Comparison of ENCODE assay signal across 8 mouse cellular contexts in the genomic region with DNA sequence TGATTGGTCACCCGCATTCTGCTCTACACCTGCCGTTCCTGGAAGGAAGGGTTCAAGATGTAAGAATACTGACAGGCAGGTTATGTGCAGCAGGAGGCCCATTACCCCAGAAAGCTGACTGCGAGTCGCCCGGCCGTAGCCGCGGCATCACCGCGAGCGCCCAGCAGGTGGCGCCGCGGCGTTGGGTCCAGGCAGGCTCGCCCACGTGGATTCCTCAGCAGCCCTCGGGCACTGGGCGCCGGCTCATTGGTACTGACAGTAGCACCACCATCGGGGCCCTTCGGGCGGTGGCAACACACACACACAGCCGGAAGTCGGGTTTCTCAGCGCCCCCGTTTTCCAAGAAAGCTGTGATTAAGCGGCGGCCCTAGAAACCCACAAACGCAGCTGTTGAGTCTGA. TPM values are rescaled to one million over a fixed set of nuclear protein-coding genes. Genes with fewer than 3 reads are reported as not detected.
DNase-seq lines count a peak whose midpoint lies in the region; ATAC-seq and TF ChIP-seq lines count a peak whose summit lies in the region.
"Had no signal": no experiment of that assay in that cellular context is flagged by ENCODE, and none has a peak within 500 bp of the region (broad histone marks: within the 10 kb centered on the region; RNA-seq: fewer than 3 reads in every experiment).

No protein-coding gene starts in this region.

- peak overlapping the region; percentile 38 for H3K4me2 ChIP-seq in embryonic facial prominence, embryonic 13.5 days
- H3K4me2 ChIP-seq in hindbrain, embryonic 11.5 days (replicated peaks; ENCODE audit: low read depth, low read length) = no peak overlapping the region; the same call in 1 of the 2 replicates

- H3K27ac ChIP-seq in ES-E14 (ENCODE audit: insufficient read depth, low read depth, low read length, poor library complexity, severe bottlenecking) = no peak overlapping the region
- no peak overlapping the region for H3K27ac ChIP-seq in embryonic facial prominence, embryonic 13.5 days
- H3K27ac ChIP-seq in hindbrain, embryonic 11.5 days (ENCODE audit: low read depth, low read length) = no peak overlapping the region
- H3K27ac ChIP-seq: macrophage had no signal

- peaks cover 38% of the 10 kb centered on the region for H3K27me3 ChIP-seq in embryonic facial prominence, embryonic 13.5 days
- peaks cover 12% of the 10 kb centered on the region for H3K27me3 ChIP-seq in hindbrain, embryonic 11.5 days (ENCODE audit: control insufficient read depth, insufficient read depth, low read length)

- H3K9me3 ChIP-seq in ES-E14 (ENCODE audit: control insufficient read depth, insufficient read depth, low read depth, low read length) = no peaks in the 10 kb centered on the region
- H3K9me3 ChIP-seq in embryonic facial prominence, embryonic 13.5 days = no peaks in the 10 kb centered on the region
- H3K9me3 ChIP-seq in hindbrain, embryonic 11.5 days (ENCODE audit: control insufficient read depth, low read length) = no peaks in the 10 kb centered on the region

- peak overlapping the region; percentile 29 to 49; a peak in 3 of 4 replicates for H3K4me3 ChIP-seq in ES-E14 (ENCODE audit: insufficient read depth in 1 of 2, low read depth in 1 of 2, low read length in 2 of 2, poor library complexity in 1 of 2, severe bottlenecking in 1 of 2)
- 0 out of 2 replicates have a peak overlapping the region, but pooled peaks have one; percentile 10 for H3K4me3 ChIP-seq in embryonic facial prominence, embryonic 13.5 days
- no peak overlapping the region for H3K4me3 ChIP-seq in hindbrain, embryonic 11.5 days (ENCODE audit: low read depth, low read length)

- WGBS in embryonic facial prominence, embryonic 13.5 days = 1% methylated on average over 30 of the region's 30 CpGs
- 2% methylated on average over 30 of the region's 30 CpGs for WGBS in hindbrain, embryonic 11.5 days

- 0 out of 2 replicates have a peak overlapping the region, but pooled peaks have one; percentile 34 for H3K9ac ChIP-seq in ES-E14 (ENCODE audit: insufficient read depth, low read depth, low read length, poor library complexity, severe bottlenecking)
- 0 out of 2 replicates have a peak overlapping the region, but pooled peaks have one; percentile 6 for H3K9ac ChIP-seq in embryonic facial prominence, embryonic 13.5 days
- H3K9ac ChIP-seq in hindbrain, embryonic 11.5 days (ENCODE audit: low read depth, low read length) = no peak overlapping the region

- ATAC-seq in embryonic facial prominence, embryonic 13.5 days (ENCODE audit: insufficient number of reproducible peaks, insufficient read depth, low FRiP score, low TSS enrichment, low read depth) = peak; percentile 45; the same call in 1 of the 2 replicates
- peak; percentile 67; the same call in 1 of the 2 replicates for ATAC-seq in hindbrain, embryonic 11.5 days (ENCODE audit: low FRiP score)

- peak; percentile 65 for DNase-seq in ES-E14 (ENCODE audit: low read depth, low spot score)
- DNase-seq in adrenal gland, postnatal 36 days = peak; percentile 63 to 81
- peak; percentile 90 for DNase-seq in hindbrain, embryonic 11.5 days (ENCODE audit: low spot score)
- peak; percentile 59 to 69 for DNase-seq in layer of hippocampus, postnatal 14 days (ENCODE audit: low spot score in 2 of 2)
- DNase-seq in lung, postnatal 36 days = peak; percentile 57
- peak; percentile 79 for DNase-seq in right cerebral cortex, postnatal 14 days

- in situ Hi-C loops in ES-E14 (cut with MboI; ENCODE audit: low sequenced_read_pairs in 2 of 2, unreplicated experiment in 2 of 2) = no loop called here

- H3K36me3 ChIP-seq in ES-E14 (ENCODE audit: control insufficient read depth, insufficient read depth, low read length, poor library complexity, severe bottlenecking) = no peaks in the 10 kb centered on the region
- no peaks in the 10 kb centered on the region for H3K36me3 ChIP-seq in embryonic facial prominence, embryonic 13.5 days
- no peaks in the 10 kb centered on the region for H3K36me3 ChIP-seq in hindbrain, embryonic 11.5 days (ENCODE audit: control insufficient read depth, insufficient read depth, low read length)

- peaks cover 0 to 9% of the 10 kb centered on the region in 2 experiments; a peak in 2 of 4 replicates for H3K4me1 ChIP-seq in ES-E14 (ENCODE audit: control insufficient read depth in 2 of 2, insufficient read depth in 2 of 2, low read length in 2 of 2, poor library complexity in 1 of 2)
- peaks cover 9% of the 10 kb centered on the region for H3K4me1 ChIP-seq in embryonic facial prominence, embryonic 13.5 days
- H3K4me1 ChIP-seq in hindbrain, embryonic 11.5 days (replicated peaks; ENCODE audit: control insufficient read depth, insufficient read depth, low read length) = 0 out of 2 replicates have a peak, but pooled peaks cover 2% of the 10 kb centered on the region

TF ChIP-seq in ES-E14, 5 proteins besides CTCF, POLR2A, EP300 and RAD21:
- TF ChIP-seq ZNF384 (IDR thresholded peaks at IDR 0.05; ENCODE audit: low read depth, low read length) (no peak), HCFC1 (IDR thresholded peaks at IDR 0.05; ENCODE audit: borderline replicate concordance, insufficient read depth, low read length) (0 out of 2 replicates have a peak, but pooled peaks have one; percentile 36), CHD2 (IDR thresholded peaks at IDR 0.05; ENCODE audit: low read depth, low read length) (no peak), MAFK (IDR thresholded peaks at IDR 0.05; ENCODE audit: insufficient read depth, low read depth, low read length) (no peak), ZC3H11A (IDR thresholded peaks at IDR 0.05; ENCODE audit: borderline replicate concordance, low read depth, low read length) (peak; percentile 37; the same call in 1 of the 2 replicates)

RNA-seq across cellular contexts. Expression of a gene that starts 14.7 kb away (rescaled TPM):
- 2.6 and 4.4 TPM in 2 replicates for total RNA-seq in ES-E14 (2012; rRNA removed)
- total RNA-seq in adrenal gland, postnatal 36 days (2021) = 10 to 100 TPM in 1 of 2 experiments, 1 to 10 TPM in 1; 7.4 to 14.7 TPM
- polyA plus RNA-seq in embryonic facial prominence, embryonic 13.5 days (2015; fragmentation: Nextera tagmentation; extraction: Ambion mirVana) = 5.8 and 7.5 TPM in 2 replicates
- 5.3 and 6.8 TPM in 2 replicates for polyA plus RNA-seq in hindbrain, embryonic 11.5 days (2014; fragmentation: Nextera tagmentation; extraction: Ambion mirVana)
- 10 to 100 TPM; 32.5 to 35.5 TPM for total RNA-seq in layer of hippocampus, postnatal 14 days (2021)
- polyA plus RNA-seq: macrophage had no signal

RNA-seq across cellular contexts. Expression of a gene that starts 24.1 kb away (rescaled TPM):
- 6.6 and 8.5 TPM in 2 replicates for total RNA-seq in ES-E14 (2012; rRNA removed)
- total RNA-seq in adrenal gland, postnatal 36 days (2021) = 10 to 100 TPM; 13.2 to 16.0 TPM
- 19.2 and 22.5 TPM in 2 replicates for polyA plus RNA-seq in embryonic facial prominence, embryonic 13.5 days (2015; fragmentation: Nextera tagmentation; extraction: Ambion mirVana)
- 20.9 and 23.2 TPM in 2 replicates for polyA plus RNA-seq in hindbrain, embryonic 11.5 days (2014; fragmentation: Nextera tagmentation; extraction: Ambion mirVana)
- total RNA-seq in layer of hippocampus, postnatal 14 days (2021) = 1 to 10 TPM; 7.8 to 8.9 TPM

RNA-seq across cellular contexts. Expression of a gene that starts 26.3 kb away (rescaled TPM):
- total RNA-seq in ES-E14 (2012; rRNA removed) = 1.9 and 3.3 TPM in 2 replicates
- 1 to 10 TPM in 1 of 2 experiments, under 1 TPM in 1; 0.93 to 1.3 TPM for total RNA-seq in adrenal gland, postnatal 36 days (2021)
- 5.1 TPM in 1 of 2 replicates, not detected in the other for polyA plus RNA-seq in embryonic facial prominence, embryonic 13.5 days (2015; fragmentation: Nextera tagmentation; extraction: Ambion mirVana)
- polyA plus RNA-seq in hindbrain, embryonic 11.5 days (2014; fragmentation: Nextera tagmentation; extraction: Ambion mirVana) = 1.4 and 3.3 TPM in 2 replicates
- total RNA-seq in layer of hippocampus, postnatal 14 days (2021) = under 1 TPM; 0.43 to 0.74 TPM

RNA-seq across cellular contexts. Expression of a gene that starts 33.2 kb away (rescaled TPM):
- 14.5 and 25.5 TPM in 2 replicates for total RNA-seq in ES-E14 (2012; rRNA removed)
- total RNA-seq in adrenal gland, postnatal 36 days (2021) = 10 to 100 TPM; 21.8 to 49.1 TPM
- 54.6 and 59.4 TPM in 2 replicates for polyA plus RNA-seq in embryonic facial prominence, embryonic 13.5 days (2015; fragmentation: Nextera tagmentation; extraction: Ambion mirVana)
- 17.4 and 18.7 TPM in 2 replicates for polyA plus RNA-seq in hindbrain, embryonic 11.5 days (2014; fragmentation: Nextera tagmentation; extraction: Ambion mirVana)
- total RNA-seq in layer of hippocampus, postnatal 14 days (2021) = 1 to 10 TPM; 4.2 to 5.8 TPM

RNA-seq across cellular contexts. Expression of a gene that starts 39.3 kb away (rescaled TPM):
- 24.5 and 37.8 TPM in 2 replicates for total RNA-seq in ES-E14 (2012; rRNA removed)
- total RNA-seq in adrenal gland, postnatal 36 days (2021) = 10 to 100 TPM; 56.9 to 81.3 TPM
- 91.8 and 104 TPM in 2 replicates for polyA plus RNA-seq in embryonic facial prominence, embryonic 13.5 days (2015; fragmentation: Nextera tagmentation; extraction: Ambion mirVana)
- 82.1 and 85.2 TPM in 2 replicates for polyA plus RNA-seq in hindbrain, embryonic 11.5 days (2014; fragmentation: Nextera tagmentation; extraction: Ambion mirVana)
- 10 to 100 TPM; 41.6 to 45.9 TPM for total RNA-seq in layer of hippocampus, postnatal 14 days (2021)
